Mouse (Mus musculus): Measurements from ENCODE around the gene Krtap19-1. TPM values are rescaled to one million over a fixed set of nuclear protein-coding genes. Genes with fewer than 3 reads are reported as not detected.

Gene Krtap19-1
- polyA plus RNA-seq (2014; fragmentation: Nextera tagmentation; extraction: Ambion mirVana): not detected in 2 replicates

- Histone ChIP-seq H3K36me3 (ENCODE audit: control insufficient read depth, insufficient read depth, low read length) (no peaks in the 10 kb centered on the region), H3K4me3 (ENCODE audit: low read length) (no peak within 1 kb of the TSS), H3K27ac (ENCODE audit: low read depth, low read length) (no peak within 1 kb of the TSS), H3K27me3 (ENCODE audit: control insufficient read depth, insufficient read depth, low read length) (no peaks in the 10 kb centered on the region), H3K4me2 (replicated peaks; ENCODE audit: low read depth, low read length) (no peak within 1 kb of the TSS), H3K9me3 (ENCODE audit: control insufficient read depth, low read length) (no peaks in the 10 kb centered on the region), H3K4me1 (ENCODE audit: control insufficient read depth, insufficient read depth, low read length) (no peaks in the 10 kb centered on the region), H3K9ac (ENCODE audit: low read depth, low read length) (no peak within 1 kb of the TSS)
- ATAC-seq (ENCODE audit: low FRiP score, low TSS enrichment): no peak
- WGBS: 92% methylated on average over 6 of the region's 6 CpGs
These were observed at the start of gene Krtap19-1 for GRCm38 (mm10) chr16:88869311-88869710. Krtap19-1 (minus strand) TSS chr16:88869411.

- 93% methylated on average over 6 of the region's 6 CpGs for WGBS
- H3K27ac ChIP-seq (ENCODE audit: low read depth, low read length): no peak within 1 kb of the TSS
- no peaks in the 10 kb centered on the region for H3K9me3 ChIP-seq (ENCODE audit: control insufficient read depth, low read length)
- H3K4me3 ChIP-seq (ENCODE audit: low read length): no peak within 1 kb of the TSS
- no peak within 1 kb of the TSS for H3K9ac ChIP-seq (ENCODE audit: low read depth, low read length)
- H3K4me1 ChIP-seq (ENCODE audit: control insufficient read depth, insufficient read depth, low read length): no peaks in the 10 kb centered on the region
- no peak within 1 kb of the TSS for H3K4me2 ChIP-seq (replicated peaks; ENCODE audit: low read depth, low read length)
- H3K36me3 ChIP-seq (ENCODE audit: control insufficient read depth, insufficient read depth, low read length): no peaks in the 10 kb centered on the region
- H3K27me3 ChIP-seq (ENCODE audit: control insufficient read depth, insufficient read depth, low read length): no peaks in the 10 kb centered on the region
- no peak for ATAC-seq (ENCODE audit: low FRiP score, low TSS enrichment)
These were observed 27.1 kb upstream of the Krtap19-1 start, which contains the start of gene Krtap19-5 for GRCm38 (mm10) chr16:88896357-88896756. Krtap19-5 (minus strand) TSS chr16:88896457.

- H3K27ac ChIP-seq (ENCODE audit: low read depth, low read length): no peak overlapping the region
- 91% methylated on average over 6 of the region's 6 CpGs for WGBS
- H3K4me3 ChIP-seq (ENCODE audit: low read length): no peak overlapping the region
- ATAC-seq (ENCODE audit: low FRiP score, low TSS enrichment): no peak
- no peaks in the 10 kb centered on the region for H3K9me3 ChIP-seq (ENCODE audit: control insufficient read depth, low read length)
- H3K4me2 ChIP-seq (replicated peaks; ENCODE audit: low read depth, low read length): no peak overlapping the region
- no peak overlapping the region for H3K9ac ChIP-seq (ENCODE audit: low read depth, low read length)
- H3K4me1 ChIP-seq (ENCODE audit: control insufficient read depth, insufficient read depth, low read length): no peaks in the 10 kb centered on the region
- H3K36me3 ChIP-seq (ENCODE audit: control insufficient read depth, insufficient read depth, low read length): no peaks in the 10 kb centered on the region
- no peaks in the 10 kb centered on the region for H3K27me3 ChIP-seq (ENCODE audit: control insufficient read depth, insufficient read depth, low read length)
These were observed 17.7 kb upstream of the Krtap19-1 start for GRCm38 (mm10) chr16:88886870-88887269.

GRCm38 (mm10) chr16:88884989-88885388, 15.8 kb upstream of the Krtap19-1 start, which contains the start of gene Krtap19-4:
Krtap19-4 (minus strand) TSS chr16:88885089.
- H3K4me2 ChIP-seq (replicated peaks; ENCODE audit: low read depth, low read length): no peak within 1 kb of the TSS
- 89% methylated on average over 5 of the region's 5 CpGs for WGBS
- ATAC-seq (ENCODE audit: low FRiP score, low TSS enrichment): no peak
- H3K4me1 ChIP-seq (ENCODE audit: control insufficient read depth, insufficient read depth, low read length): no peaks in the 10 kb centered on the region
- H3K9me3 ChIP-seq (ENCODE audit: control insufficient read depth, low read length): no peaks in the 10 kb centered on the region
- no peaks in the 10 kb centered on the region for H3K27me3 ChIP-seq (ENCODE audit: control insufficient read depth, insufficient read depth, low read length)
- no peak within 1 kb of the TSS for H3K9ac ChIP-seq (ENCODE audit: low read depth, low read length)
- H3K4me3 ChIP-seq (ENCODE audit: low read length): no peak within 1 kb of the TSS
- H3K36me3 ChIP-seq (ENCODE audit: control insufficient read depth, insufficient read depth, low read length): no peaks in the 10 kb centered on the region
- H3K27ac ChIP-seq (ENCODE audit: low read depth, low read length): no peak within 1 kb of the TSS

- Histone ChIP-seq H3K9me3 (ENCODE audit: control insufficient read depth, low read length) (no peaks in the 10 kb centered on the region), H3K4me3 (ENCODE audit: low read length) (no peak within 1 kb of the TSS), H3K36me3 (ENCODE audit: control insufficient read depth, insufficient read depth, low read length) (no peaks in the 10 kb centered on the region), H3K27me3 (ENCODE audit: control insufficient read depth, insufficient read depth, low read length) (no peaks in the 10 kb centered on the region), H3K4me1 (ENCODE audit: control insufficient read depth, insufficient read depth, low read length) (no peaks in the 10 kb centered on the region), H3K27ac (ENCODE audit: low read depth, low read length) (no peak within 1 kb of the TSS), H3K9ac (ENCODE audit: low read depth, low read length) (no peak within 1 kb of the TSS), H3K4me2 (replicated peaks; ENCODE audit: low read depth, low read length) (no peak within 1 kb of the TSS)
- 84% methylated on average over 2 of the region's 2 CpGs for WGBS
- no peak for ATAC-seq (ENCODE audit: low FRiP score, low TSS enrichment)
These were observed 8.7 kb upstream of the Krtap19-1 start, which contains the start of gene Krtap19-3 for GRCm38 (mm10) chr16:88877938-88878337. Krtap19-3 (minus strand) TSS chr16:88878038.

- Histone ChIP-seq H3K4me1 (ENCODE audit: control insufficient read depth, insufficient read depth, low read length) (no peaks in the 10 kb centered on the region), H3K27ac (ENCODE audit: low read depth, low read length) (no peak within 1 kb of the TSS), H3K27me3 (ENCODE audit: control insufficient read depth, insufficient read depth, low read length) (no peaks in the 10 kb centered on the region), H3K36me3 (ENCODE audit: control insufficient read depth, insufficient read depth, low read length) (no peaks in the 10 kb centered on the region), H3K9ac (ENCODE audit: low read depth, low read length) (no peak within 1 kb of the TSS), H3K4me2 (replicated peaks; ENCODE audit: low read depth, low read length) (no peak within 1 kb of the TSS), H3K9me3 (ENCODE audit: control insufficient read depth, low read length) (no peaks in the 10 kb centered on the region), H3K4me3 (ENCODE audit: low read length) (no peak within 1 kb of the TSS)
- WGBS: 98% methylated on average over 3 of the region's 3 CpGs
- ATAC-seq (ENCODE audit: low FRiP score, low TSS enrichment): no peak
These were observed 5.0 kb upstream of the Krtap19-1 start, which contains the start of gene Krtap19-2 for GRCm38 (mm10) chr16:88874169-88874568. Krtap19-2 (minus strand) TSS chr16:88874269.

- no peak overlapping the region for H3K4me2 ChIP-seq (replicated peaks; ENCODE audit: low read depth, low read length)
- H3K27ac ChIP-seq (ENCODE audit: low read depth, low read length): no peak overlapping the region
- no peaks in the 10 kb centered on the region for H3K36me3 ChIP-seq (ENCODE audit: control insufficient read depth, insufficient read depth, low read length)
- no peak for ATAC-seq (ENCODE audit: low FRiP score, low TSS enrichment)
- no peak overlapping the region for H3K4me3 ChIP-seq (ENCODE audit: low read length)
- no peak overlapping the region for H3K9ac ChIP-seq (ENCODE audit: low read depth, low read length)
- no peaks in the 10 kb centered on the region for H3K9me3 ChIP-seq (ENCODE audit: control insufficient read depth, low read length)
- no peaks in the 10 kb centered on the region for H3K27me3 ChIP-seq (ENCODE audit: control insufficient read depth, insufficient read depth, low read length)
- no peaks in the 10 kb centered on the region for H3K4me1 ChIP-seq (ENCODE audit: control insufficient read depth, insufficient read depth, low read length)
- WGBS: 51% methylated on average over 4 of the region's 4 CpGs
These were observed 4.3 kb downstream of the Krtap19-1 start for GRCm38 (mm10) chr16:88864887-88865407.

GRCm38 (mm10) chr16:88851450-88851849, 17.8 kb downstream of the Krtap19-1 start:
- 12% methylated on average over 5 of the region's 5 CpGs for WGBS
- Histone ChIP-seq H3K27me3 (ENCODE audit: control insufficient read depth, insufficient read depth, low read length) (no peaks in the 10 kb centered on the region), H3K9ac (ENCODE audit: low read depth, low read length) (no peak overlapping the region), H3K4me3 (ENCODE audit: low read length) (no peak overlapping the region), H3K4me2 (replicated peaks; ENCODE audit: low read depth, low read length) (no peak overlapping the region), H3K9me3 (ENCODE audit: control insufficient read depth, low read length) (no peaks in the 10 kb centered on the region), H3K27ac (ENCODE audit: low read depth, low read length) (no peak overlapping the region), H3K4me1 (ENCODE audit: control insufficient read depth, insufficient read depth, low read length) (no peaks in the 10 kb centered on the region), H3K36me3 (ENCODE audit: control insufficient read depth, insufficient read depth, low read length) (no peaks in the 10 kb centered on the region)
- ATAC-seq (ENCODE audit: low FRiP score, low TSS enrichment): no peak

GRCm38 (mm10) chr16:88848558-88848957, 20.7 kb downstream of the Krtap19-1 start:
- no peak for ATAC-seq (ENCODE audit: low FRiP score, low TSS enrichment)
- H3K4me2 ChIP-seq (replicated peaks; ENCODE audit: low read depth, low read length): no peak overlapping the region
- H3K9me3 ChIP-seq (ENCODE audit: control insufficient read depth, low read length): no peaks in the 10 kb centered on the region
- no peak overlapping the region for H3K27ac ChIP-seq (ENCODE audit: low read depth, low read length)
- no peaks in the 10 kb centered on the region for H3K27me3 ChIP-seq (ENCODE audit: control insufficient read depth, insufficient read depth, low read length)
- H3K4me1 ChIP-seq (ENCODE audit: control insufficient read depth, insufficient read depth, low read length): no peaks in the 10 kb centered on the region
- no peak overlapping the region for H3K9ac ChIP-seq (ENCODE audit: low read depth, low read length)
- H3K36me3 ChIP-seq (ENCODE audit: control insufficient read depth, insufficient read depth, low read length): no peaks in the 10 kb centered on the region
- H3K4me3 ChIP-seq (ENCODE audit: low read length): no peak overlapping the region
- WGBS: 83% methylated on average over 4 of the region's 4 CpGs

Data from kidney, embryonic 14.5 days (tissue).